ENCODE assay signal across 8 mouse cellular contexts in the genomic region with DNA sequence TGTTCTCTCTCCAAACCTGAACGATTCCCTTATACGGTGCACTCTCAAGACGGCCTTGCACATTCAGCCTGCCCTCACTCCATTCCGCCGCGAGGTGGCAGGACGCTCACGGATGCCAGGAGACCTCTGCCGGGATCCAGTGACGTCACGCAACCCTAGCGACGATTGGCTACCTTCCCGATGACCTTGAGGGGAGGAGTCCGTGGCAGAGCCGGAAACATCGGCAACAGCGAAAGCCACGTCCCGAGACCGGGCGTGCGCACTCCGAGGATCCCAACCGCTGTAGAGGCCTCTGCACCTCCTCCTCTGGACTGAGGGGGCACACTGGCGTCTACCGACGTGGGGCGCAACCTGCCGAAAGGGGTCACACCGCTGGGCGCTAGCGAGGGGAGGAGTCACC. TPM values are rescaled to one million over a fixed set of nuclear protein-coding genes. Genes with fewer than 3 reads are reported as not detected.
DNase-seq lines count a peak whose midpoint lies in the region; ATAC-seq lines count a peak whose summit lies in the region.

No protein-coding gene starts in this region.

- H3K36me3 ChIP-seq in hindbrain, embryonic 15.5 days, result peaks cover 21% of the 10 kb centered on the region

- peak; percentile 95 for ATAC-seq in hindbrain, embryonic 15.5 days (ENCODE audit: low FRiP score, low read depth)

- peak overlapping the region; percentile 96 for H3K9ac ChIP-seq in hindbrain, embryonic 15.5 days

- no peaks in the 10 kb centered on the region for H3K27me3 ChIP-seq in hindbrain, embryonic 15.5 days

- H3K9me3 ChIP-seq in hindbrain, embryonic 15.5 days, result no peaks in the 10 kb centered on the region

- peak; percentile 99 for DNase-seq in T-cell, adult 2 months (ENCODE audit: low spot score)
- peak; percentile 99 to 100 for DNase-seq in cerebellum, postnatal 36 days
- DNase-seq in frontal cortex, postnatal 36 days (ENCODE audit: low spot score in 2 of 2), result peak; percentile 100
- peak; percentile 98 for DNase-seq in left cerebral cortex, adult 11 months (ENCODE audit: low spot score)
- peak; percentile 99 to 100 for DNase-seq in lung, postnatal 4 days
- peak; percentile 99 for DNase-seq in retina, postnatal 7 days (ENCODE audit: low read depth, low spot score)
- DNase-seq in urinary bladder, adult 2 months (ENCODE audit: low spot score), result peak; percentile 95

- H3K27ac ChIP-seq in hindbrain, embryonic 15.5 days (replicated peaks), result peak overlapping the region; percentile 96

- WGBS in hindbrain, embryonic 15.5 days, result under 1% methylated on average over 33 of the region's 33 CpGs

- H3K4me2 ChIP-seq in hindbrain, embryonic 15.5 days, result peak overlapping the region; percentile 85

- peak overlapping the region; percentile 75 for H3K4me3 ChIP-seq in hindbrain, embryonic 15.5 days

- H3K4me1 ChIP-seq in hindbrain, embryonic 15.5 days (replicated peaks), result peaks cover 18% of the 10 kb centered on the region

RNA-seq across cellular contexts. Expression of gene Tesk1, which starts 0.3 kb away (rescaled TPM):
- polyA plus RNA-seq in hindbrain, embryonic 15.5 days (2015; fragmentation: Nextera tagmentation; extraction: Ambion mirVana), result 16.2 and 16.8 TPM in 2 replicates
- 25.8 and 34.2 TPM in 2 replicates for polyA plus RNA-seq in urinary bladder, adult 2 months (2012; rRNA removed)

RNA-seq across cellular contexts. Expression of gene Cd72, which starts 12.4 kb away (rescaled TPM):
- 5.3 and 5.7 TPM in 2 replicates for polyA plus RNA-seq in hindbrain, embryonic 15.5 days (2015; fragmentation: Nextera tagmentation; extraction: Ambion mirVana)
- polyA plus RNA-seq in urinary bladder, adult 2 months (2012; rRNA removed), result 2.4 and 4.6 TPM in 2 replicates

RNA-seq across cellular contexts. Expression of gene Fam166b, which starts 13.1 kb away (rescaled TPM):
- polyA plus RNA-seq in hindbrain, embryonic 15.5 days (2015; fragmentation: Nextera tagmentation; extraction: Ambion mirVana), result 0.79 and 1.5 TPM in 2 replicates
- polyA plus RNA-seq in urinary bladder, adult 2 months (2012; rRNA removed), result 0.55 and 0.59 TPM in 2 replicates

RNA-seq across cellular contexts. Expression of gene Sit1, which starts 41.5 kb away (rescaled TPM):
- polyA plus RNA-seq in hindbrain, embryonic 15.5 days (2015; fragmentation: Nextera tagmentation; extraction: Ambion mirVana), result 0.13 TPM in 1 of 2 replicates, not detected in the other
- polyA plus RNA-seq in urinary bladder, adult 2 months (2012; rRNA removed), result 0.22 and 0.41 TPM in 2 replicates

RNA-seq across cellular contexts. Expression of gene Ccdc107, which starts 50.7 kb away (rescaled TPM):
- polyA plus RNA-seq in hindbrain, embryonic 15.5 days (2015; fragmentation: Nextera tagmentation; extraction: Ambion mirVana), result 79.2 and 84.0 TPM in 2 replicates
- 272 and 290 TPM in 2 replicates for polyA plus RNA-seq in urinary bladder, adult 2 months (2012; rRNA removed)

Comparison
In these comparisons a context has a peak if more than half of its experiments do, and no peak if none do; other contexts are left out.
1. Peak in every context shown above with its lines: DNase-seq, ATAC-seq, H3K4me3 ChIP-seq and H3K27ac ChIP-seq.